Mouse (Mus musculus) heart, postnatal 4 days (tissue): ENCODE results near the gene Pigf. TPM values are rescaled to one million over a fixed set of nuclear protein-coding genes. Genes with fewer than 3 reads are reported as not detected.
A peak's percentile ranks its signal among the peaks of the same experiment; 100 is the strongest.

Experiments
- DNase-seq: peaks from one replicate; pipeline ENCODE4 v3.0.0; 2021
- total RNA-seq, 2 experiments: library from RNA; stranded (reverse); gene quantifications; 2 replicates each; pipeline ENCODE4 v1.2.3; 2021

The Pigf gene
- total RNA-seq, 2 experiments from 2014 or later: 5.5 to 6.8 TPM

- peak; percentile 49 for DNase-seq
Measured at GRCm38 (mm10) chr17:87036141-87037073, 11.2 kb upstream of the Pigf start.

- no peak for DNase-seq
Measured at GRCm38 (mm10) chr17:87024491-87025242, 539 bp downstream of the Pigf start.

DNA sequence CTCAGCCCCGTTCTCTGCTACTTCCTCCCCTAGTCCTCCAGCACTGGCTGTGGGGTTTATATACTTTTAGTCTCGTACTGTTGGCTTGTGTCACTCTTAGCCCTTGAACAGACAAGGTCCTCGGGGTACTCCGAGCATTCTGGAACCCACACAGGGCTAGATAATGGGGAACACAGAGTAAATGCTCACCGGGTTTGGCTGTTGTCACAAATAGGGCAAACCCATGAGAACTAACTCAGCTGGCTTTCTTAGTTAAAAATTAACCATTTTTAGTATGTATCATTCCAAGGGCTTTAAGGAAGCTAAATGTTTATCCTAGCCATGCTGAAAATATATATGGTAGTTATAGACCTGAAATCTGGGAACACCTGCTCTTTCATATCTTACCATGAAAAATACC is 5.5 kb downstream of the Pigf start:
- DNase-seq: no peak

DNA sequence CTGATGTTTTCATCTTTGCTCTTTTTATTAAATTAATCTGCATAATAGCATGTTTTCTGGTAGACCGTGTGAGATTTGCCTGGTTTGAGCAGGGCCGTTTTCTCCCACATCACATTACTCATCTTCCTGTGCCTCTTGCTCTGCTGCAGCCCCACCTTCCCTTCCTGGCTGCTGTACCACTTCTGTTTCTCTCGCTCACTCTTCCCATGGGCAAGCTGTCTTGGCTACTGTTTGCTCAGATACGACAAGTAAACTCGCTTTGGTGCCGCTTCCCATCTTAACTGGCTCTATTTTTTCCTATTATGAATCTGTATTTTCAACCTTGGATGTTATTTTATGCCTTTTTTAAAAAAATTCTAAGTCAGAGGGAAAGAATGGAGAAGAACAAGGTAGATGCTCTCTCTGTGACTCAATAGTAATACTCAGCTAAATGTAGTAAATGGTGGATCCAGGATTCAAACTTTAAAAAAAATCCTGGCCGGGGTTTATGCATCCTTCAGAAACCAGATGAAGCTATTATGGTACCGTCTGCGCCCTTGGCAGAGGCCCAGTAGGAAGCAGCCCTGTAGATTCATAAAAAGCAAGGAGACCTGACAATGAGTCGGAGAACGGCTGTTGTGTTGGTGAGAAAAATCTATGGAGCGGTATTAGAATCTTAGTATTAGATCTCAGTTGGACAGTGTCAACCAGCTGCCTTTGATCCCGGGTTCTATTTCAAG is 13.7 kb downstream of the Pigf start:
- DNase-seq: no peak

- no peak for DNase-seq
Measured at GRCm38 (mm10) chr17:87008950-87009349, 16.3 kb downstream of the Pigf start.

GRCm38 (mm10) chr17:86997323-86997722 is 27.9 kb downstream of the Pigf start:
- no peak for DNase-seq

DNA sequence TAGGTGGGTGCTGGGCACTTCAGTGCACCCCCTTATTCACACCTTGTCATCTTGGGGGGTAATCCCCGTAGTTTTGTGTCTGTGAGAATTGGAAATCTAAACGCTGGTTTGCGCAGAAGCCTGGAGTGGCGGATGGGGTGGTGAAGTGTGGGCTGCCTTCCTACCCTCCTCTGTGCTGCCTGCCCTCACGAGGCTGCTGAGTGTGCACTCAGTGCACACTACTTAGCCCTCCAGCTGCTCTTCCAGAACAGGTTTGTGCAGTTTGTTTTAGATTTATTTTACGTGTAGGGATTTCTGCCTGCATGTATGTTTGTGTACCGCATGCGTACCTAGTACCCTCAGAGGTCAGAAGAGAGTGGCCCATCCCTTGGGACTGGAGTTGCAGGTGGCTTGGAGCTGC is 33.9 kb downstream of the Pigf start:
- peak; percentile 2 for DNase-seq

- peak; percentile 58 for DNase-seq
Measured at GRCm38 (mm10) chr17:86988601-86989184, 36.5 kb downstream of the Pigf start.

DNA sequence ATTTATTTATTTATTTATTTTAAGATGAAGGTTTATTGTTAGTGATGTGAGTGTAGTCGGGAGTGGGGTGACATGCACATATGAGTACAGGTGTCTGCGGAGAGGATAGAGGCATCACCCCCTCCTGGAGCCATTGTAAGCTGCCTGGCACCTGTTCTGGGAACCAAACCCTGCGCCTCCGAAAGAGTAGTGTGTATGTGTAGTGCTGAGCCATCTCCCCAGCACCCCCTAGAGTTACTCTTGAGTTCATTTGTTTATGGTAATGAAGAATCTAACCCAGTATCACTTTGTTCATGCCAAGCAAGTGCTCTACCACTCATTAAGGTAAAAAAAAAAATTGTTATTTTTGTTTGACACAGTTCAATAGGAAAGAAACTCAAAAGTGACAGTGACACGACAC is 37.0 kb downstream of the Pigf start:
- DNase-seq: peak; percentile 6

DNA sequence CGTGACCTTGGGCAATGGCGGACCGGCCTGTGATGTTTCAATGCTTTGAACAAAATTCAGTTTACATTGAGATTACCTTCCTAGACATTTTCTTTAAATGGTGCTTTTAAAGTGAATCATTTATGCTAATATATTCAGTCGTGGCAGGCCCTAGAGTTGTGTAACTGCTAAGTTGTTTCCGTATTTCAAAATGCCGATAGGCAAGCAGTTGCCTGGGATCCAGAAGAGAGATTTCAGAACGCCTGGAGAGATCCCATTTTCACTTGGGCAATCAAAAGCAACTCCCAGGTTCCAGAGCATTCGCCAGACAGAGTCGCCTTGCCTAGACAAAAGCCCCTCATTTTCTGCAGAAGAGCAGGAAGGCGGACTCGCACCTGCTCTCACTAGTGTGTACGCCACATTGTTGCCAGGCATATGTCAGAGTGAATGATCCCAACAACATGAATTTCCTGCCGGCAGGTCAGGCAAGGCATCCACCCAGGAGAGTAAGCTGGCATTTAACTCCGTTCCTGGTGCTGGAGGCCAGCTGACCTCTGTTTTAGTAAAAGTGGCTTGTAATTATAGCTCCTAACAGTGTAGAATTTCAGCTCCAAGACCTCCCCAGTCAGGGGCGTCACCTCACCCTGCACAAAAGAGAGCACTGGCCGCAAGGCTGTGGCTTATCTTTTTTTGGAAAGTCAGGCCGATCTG is 38.6 kb downstream of the Pigf start:
- DNase-seq: peak; percentile 11

DNA sequence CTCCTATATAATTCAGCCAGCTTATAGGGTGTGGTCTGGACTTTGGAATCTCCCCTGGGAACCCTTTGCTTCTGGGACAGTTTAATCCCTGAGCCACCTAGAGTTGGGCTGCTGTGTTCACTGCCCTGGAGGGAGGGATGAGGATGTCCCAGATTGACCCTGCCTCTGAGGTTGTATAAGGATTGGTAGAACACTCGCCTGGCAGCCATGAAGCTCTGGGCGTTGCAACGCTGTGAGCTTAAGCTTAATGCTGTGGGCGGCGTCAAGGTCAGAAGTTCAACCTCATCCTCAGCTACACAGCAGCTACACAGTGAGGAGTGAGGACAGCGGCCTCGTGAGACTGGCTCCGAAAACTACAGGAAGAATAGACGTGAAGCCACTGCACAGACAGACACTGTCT is 42.7 kb downstream of the Pigf start:
- no peak for DNase-seq

- no peak for DNase-seq
Measured at GRCm38 (mm10) chr17:86981701-86982100, 43.5 kb downstream of the Pigf start.

DNA sequence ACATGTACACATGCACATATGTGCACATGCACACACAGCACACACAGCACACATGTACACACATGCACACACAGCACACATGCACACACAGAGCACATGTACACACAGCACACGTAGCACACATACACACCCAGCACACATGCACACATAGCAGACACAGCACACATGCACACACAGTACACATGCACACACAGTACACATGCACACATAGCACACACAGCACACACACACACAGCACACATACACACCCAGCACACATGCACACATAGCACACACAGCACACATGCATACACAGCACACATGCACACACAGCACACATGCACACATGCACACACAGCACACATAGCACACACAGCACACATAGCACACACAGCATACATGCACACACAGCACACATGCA is 44.0 kb downstream of the Pigf start:
- DNase-seq: no peak

DNA sequence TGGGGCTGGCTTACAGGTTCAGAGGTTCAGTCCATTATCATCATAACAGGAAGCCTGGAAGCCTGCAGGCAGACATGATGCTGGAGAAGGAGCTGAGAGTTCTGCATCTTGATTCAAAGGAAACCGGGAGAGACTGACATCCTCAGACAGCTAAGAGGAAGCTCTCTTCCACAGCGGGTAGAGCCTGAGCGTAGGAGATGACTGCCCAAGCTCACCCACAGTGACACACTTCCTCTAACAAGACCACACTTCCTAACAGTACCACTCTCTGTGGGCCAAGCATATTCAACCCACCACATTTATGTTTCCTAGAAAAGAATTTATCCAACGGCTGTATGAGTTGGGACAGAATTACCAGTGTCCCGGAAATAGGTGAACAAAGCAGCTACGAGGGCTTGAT is 46.7 kb downstream of the Pigf start:
- DNase-seq: no peak

GRCm38 (mm10) chr17:86976387-86976786 is 48.8 kb downstream of the Pigf start:
- DNase-seq: no peak

- no peak for DNase-seq
Measured at GRCm38 (mm10) chr17:86973097-86973496, 52.1 kb downstream of the Pigf start.

- DNase-seq: no peak
Measured at GRCm38 (mm10) chr17:86971860-86972259, 53.3 kb downstream of the Pigf start.

DNA sequence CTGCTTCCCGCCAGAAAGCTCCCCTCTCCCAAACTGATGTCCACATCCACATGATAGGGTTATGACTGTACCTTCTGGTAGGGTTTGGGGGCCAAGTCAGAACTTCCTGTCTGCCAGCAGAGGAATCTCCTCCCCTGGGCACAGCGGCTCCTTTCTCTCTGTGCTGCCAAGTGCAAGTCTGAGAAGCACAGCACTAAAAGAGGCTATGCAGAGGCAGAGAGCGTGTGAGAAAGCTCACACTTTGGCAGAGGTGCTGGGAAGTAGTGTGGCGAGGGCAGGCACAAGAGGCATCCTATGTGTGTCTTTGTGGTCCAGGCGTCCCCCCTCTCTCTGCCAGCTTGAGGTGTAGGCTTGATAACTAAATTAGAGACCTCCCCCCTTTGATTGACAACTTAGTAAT is 54.2 kb downstream of the Pigf start:
- DNase-seq: no peak

- no peak for DNase-seq
Measured at GRCm38 (mm10) chr17:86970026-86970750, 55.0 kb downstream of the Pigf start.

GRCm38 (mm10) chr17:86969582-86969981 is 55.6 kb downstream of the Pigf start:
- no peak for DNase-seq

GRCm38 (mm10) chr17:86968581-86968980 is 56.6 kb downstream of the Pigf start:
- no peak for DNase-seq
